Mouse (Mus musculus): ENCODE data around the gene Olfr544. TPM values are rescaled to one million over a fixed set of nuclear protein-coding genes. Genes with fewer than 3 reads are reported as not detected.
"Not testable (repeated sequence)": the region's sequence is repeated elsewhere in the genome, so short reads cannot be mapped to it uniquely, and the experiment has no call there.

Olfr544 gene
- total RNA-seq (2021): not detected
- long read RNA-seq, experiment 1: 0 reads
- long read RNA-seq, experiment 2: 0 reads

DNA sequence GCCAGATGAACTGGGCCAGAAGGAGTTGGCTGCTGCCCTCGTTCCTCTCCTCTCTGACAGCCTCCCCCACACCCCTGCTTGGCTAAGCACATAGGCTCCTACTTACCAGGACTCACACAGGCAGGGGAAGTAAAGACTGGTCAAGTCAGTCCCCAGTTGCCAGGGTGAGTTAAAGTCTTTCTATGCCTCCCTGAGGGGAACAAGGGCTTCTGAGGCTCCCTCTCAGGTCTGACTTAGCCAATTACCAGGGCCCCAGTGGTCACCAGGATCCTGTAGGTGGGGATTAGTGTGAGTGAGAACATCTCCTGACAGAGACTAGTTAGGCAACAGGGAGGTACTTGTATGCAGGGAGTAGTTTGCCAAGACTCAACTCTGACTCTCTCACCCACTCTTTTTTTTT lies at the start of gene Olfr544:
TSS of gene Olfr544 (minus strand) at position 153 of the 400 bp plus-strand sequence.
- DNase-seq: no peak

DNA sequence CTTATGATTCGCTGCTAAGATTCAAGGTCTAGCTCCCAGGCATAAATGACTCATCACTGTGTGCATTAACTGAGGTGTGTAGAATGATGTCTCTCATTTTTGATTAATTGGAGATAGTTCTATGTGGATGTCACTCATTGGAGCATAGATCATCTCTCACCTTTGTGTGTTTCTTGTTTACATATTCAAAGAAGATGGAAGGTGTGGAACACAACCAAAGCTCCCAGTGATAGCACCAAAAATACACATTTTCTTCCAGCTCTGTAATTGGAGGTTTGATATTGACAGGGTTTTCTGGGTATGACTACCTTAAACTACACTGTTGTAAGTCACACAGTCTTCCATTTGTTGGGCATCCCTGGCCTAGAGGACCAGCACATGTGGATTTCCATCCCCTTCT lies 46.3 kb upstream of the Olfr544 start, which contains the start of gene Olfr547:
TSS of gene Olfr547 (plus strand) at position 301 of the 400 bp plus-strand sequence.
- DNase-seq: no peak

DNA sequence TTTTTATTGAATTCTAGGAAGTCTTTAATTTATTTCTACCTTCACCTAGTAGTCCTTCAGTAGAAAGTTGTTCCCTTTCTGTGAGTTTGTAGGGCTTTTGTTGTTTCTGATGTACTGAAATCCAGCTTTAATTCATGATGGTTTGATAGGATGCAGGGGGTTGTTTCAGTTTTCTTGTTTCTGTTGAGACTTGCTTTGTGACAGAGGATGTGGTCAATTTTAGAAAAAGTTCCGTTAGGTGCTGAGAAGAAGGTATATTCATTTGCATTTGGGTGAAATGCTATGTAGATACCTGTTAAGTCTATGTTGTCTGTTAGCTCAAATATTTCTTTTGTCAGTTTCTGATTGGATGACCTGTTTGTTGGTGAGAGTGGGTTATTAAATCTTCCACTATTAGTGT lies 40.9 kb upstream of the Olfr544 start:
- DNase-seq: no peak

DNA sequence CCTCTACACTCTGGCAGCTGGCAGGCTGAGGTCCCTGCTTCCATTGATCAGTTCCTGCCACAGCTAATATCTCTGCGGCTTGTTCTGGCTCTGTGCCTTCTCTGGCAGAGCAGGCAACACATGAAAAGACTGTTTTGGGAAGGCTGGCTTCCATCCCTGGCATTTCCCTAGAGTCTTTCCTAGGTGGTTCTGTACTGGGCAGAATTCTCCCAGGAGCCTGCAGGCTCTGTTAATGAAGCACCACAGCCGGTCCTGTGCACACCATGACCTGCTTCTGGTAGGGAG lies 28.9 kb upstream of the Olfr544 start:
- no peak for DNase-seq

DNA sequence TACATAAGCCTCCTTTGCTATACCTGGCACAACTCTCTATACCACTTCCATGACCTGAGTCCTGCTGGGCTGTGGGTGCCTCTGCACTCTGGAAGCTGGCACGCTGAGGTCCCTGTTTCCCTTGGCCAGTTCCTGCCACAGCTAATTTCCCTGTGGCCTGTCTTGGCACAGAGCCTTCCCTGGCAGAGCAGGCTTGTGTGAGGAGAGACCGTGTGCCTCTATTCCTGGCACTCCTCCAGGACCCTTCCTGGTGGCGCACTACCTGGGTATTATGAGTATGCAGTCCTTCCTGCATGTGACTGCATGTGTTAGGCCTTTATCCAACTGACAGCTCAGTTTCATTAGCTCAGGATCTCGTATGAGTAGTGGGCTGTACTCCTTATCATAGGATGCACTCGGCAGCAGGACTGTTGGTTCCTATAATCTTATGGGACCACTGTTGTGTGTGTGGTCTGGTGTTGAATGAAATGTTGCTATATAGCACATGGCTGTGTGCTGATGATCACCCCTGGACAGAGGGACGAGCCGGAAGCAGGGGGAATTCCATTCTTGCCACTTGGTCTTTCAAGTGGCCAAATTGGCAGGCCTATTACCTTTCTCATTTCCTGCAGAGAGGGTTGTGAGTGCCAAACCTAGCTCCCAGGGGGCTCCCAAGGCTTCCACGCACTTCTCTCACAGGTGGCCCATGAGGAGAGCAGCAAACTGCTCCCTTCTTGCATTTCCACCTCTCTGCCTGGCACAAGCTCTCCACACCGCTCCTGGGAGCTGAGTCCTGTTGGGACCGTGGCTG lies 28.3 kb upstream of the Olfr544 start:
- peak; percentile 72 for DNase-seq

DNA sequence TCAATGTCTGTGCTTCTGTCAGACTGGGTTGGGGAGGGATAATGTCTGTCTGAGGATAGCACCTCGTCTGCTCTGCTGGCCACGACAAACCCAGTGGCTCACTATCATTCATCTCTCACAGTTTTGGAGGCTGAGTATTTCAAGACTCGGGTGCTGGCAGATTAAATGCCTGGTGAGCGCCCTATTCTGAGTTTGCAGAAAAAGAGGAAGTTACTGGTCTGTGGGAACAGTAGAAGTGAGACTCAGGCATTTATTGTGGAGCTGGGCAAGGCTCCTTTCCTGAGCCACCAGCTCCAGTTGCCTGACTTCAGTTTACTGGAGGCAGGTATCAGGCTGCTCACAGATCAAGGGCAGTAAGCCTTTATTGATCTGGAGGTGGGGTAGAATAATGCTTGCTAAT lies 26.0 kb upstream of the Olfr544 start:
- no peak for DNase-seq

DNA sequence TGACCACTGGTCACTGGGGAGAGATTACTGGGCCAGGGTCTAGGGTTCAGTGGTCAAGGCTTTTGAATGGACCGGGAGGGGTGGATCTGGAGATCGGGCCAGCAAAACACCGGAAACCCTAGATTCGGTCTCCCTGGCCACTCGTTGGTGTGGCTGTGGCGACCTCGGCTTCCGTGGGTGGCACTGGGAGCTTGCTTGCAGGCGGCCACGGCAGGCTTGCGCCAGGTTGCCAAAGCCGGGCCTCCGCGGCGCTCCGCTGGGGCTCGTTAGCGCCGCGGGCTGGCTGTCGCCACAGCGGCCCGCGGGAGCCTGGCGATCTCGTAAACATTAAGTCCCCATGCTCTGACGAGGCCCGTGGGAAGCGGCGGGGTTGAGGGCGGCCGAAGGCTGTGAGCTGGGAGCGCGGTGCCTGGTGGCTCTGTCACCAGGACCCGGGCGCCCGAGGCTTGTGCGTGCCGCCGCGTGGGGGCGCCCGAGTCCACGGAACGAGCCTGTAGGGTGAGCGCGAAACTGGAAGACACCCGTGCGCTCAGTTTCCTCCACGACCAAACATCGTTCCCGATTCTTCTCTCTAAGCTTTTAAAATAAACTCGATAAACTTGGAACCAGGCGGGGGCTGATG lies 24.8 kb upstream of the Olfr544 start:
- peak; percentile 96 for DNase-seq

DNA sequence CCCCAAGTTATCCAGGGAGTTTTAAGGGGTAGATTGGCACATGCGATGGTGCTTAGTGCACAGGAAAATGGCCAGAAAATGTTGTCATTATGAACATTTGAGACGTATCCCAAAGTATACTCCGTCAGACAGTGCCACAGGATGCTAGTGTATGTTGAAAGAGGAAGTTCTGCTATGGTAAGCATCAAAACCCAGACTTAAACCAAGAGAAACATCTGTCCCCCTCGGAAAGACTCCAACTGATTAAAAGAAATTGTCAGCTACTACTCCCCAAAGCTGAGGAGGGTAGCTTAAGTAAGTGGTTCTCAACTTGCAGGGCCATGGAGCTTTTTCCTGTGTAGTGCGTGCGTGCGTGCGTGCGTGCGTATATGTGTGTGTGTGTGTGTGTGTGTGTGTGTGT lies 23.8 kb upstream of the Olfr544 start:
- no peak for DNase-seq

DNA sequence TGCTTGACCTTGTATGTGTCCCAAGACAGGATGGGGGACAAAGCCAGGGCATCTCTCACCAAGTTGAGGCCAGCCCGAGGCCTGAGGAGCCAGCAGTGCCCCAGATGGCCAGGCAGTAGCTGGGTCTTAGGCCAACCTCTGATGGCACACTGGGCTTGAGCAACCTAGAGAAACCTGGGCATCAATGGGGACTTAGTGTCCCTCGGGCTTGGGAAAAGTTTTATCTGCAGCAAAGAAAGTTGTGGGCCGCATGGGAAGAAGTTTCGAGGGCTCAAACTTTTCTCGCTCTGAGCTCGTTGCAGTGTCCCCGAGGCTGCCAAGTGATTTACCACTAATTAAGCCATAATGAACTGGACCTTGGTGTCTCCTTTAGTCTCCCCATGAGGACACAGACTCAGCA lies 21.6 kb upstream of the Olfr544 start:
- no peak for DNase-seq

DNA sequence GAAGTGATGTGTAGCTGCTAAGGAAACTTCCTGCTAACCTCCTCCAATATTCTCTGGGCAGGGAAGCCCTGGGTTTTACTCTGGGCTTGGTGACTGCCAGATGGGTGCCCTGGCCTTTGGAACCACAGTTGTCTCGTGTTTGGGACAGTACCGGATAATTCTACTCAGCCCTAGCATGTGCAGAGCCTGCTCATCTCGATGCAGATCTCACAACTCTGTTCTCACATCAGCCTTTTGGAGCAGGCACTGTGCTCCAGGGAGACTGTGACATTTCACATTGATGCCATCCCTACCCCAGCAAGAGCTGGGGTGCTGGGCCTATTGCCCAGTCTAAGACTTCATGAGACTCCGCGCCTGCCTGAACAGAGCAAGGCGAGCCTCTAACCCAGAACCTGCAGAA lies 20.6 kb upstream of the Olfr544 start:
- no peak for DNase-seq

DNA sequence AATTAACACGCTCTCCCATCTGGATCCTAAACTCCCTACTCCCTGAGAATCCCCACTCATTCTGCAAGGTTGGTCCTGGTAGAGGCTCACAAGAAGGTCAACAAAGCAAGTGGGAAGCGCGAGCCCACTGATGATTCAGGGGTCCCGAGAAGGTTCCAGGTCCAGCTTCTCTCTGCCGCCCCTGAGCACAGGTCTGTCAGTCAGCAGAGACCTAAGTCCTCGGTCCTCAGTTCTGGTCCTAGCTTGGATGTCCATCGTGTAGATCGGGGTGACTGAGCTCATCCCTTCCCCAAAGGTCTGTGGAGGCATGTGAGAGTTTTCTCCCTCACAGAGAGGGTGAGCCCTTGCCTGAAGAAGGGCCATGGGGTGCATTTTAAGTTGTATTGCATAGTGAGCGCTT lies 20.0 kb upstream of the Olfr544 start:
- DNase-seq: no peak

DNA sequence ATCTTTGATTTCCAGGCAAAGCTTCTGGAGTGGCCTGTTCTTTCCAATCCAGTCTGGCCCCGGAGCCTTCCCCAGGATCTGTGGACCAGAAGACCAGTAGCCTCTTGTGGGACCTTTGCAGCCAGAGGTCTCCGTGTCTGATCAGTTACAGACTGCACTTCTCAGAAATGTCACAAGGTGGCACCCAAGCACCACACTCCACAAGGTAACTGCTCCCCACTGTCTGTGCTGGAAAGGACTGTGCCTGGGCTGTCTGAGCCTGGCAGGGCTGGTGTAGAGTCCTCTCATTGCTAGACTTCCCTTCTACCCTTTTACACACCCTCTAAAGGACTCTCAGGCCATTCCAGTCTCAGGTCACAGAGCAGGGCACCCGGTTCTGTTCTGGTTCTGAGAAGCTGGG lies 18.7 kb upstream of the Olfr544 start:
- peak; percentile 84 for DNase-seq

DNA sequence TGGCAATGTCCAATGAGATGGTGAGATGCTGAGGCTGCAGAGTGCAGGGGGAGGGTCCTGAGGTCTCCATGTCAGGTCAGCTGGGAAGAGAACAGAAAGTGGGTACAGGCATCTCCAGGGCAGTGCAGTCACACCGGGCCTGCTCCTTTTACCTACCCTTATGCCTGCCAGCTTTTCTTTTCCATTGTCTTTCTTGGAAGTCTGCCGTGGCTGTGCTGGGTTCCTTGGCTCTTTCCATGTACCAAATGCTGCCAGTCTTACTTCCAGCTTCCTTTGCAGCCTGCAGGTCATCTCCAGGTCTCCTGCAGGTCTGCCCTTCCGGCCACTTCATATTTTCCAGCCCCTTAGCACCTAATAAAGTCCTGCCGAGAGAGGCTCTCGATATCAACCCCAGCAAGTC lies 13.9 kb upstream of the Olfr544 start:
- DNase-seq: no peak

DNA sequence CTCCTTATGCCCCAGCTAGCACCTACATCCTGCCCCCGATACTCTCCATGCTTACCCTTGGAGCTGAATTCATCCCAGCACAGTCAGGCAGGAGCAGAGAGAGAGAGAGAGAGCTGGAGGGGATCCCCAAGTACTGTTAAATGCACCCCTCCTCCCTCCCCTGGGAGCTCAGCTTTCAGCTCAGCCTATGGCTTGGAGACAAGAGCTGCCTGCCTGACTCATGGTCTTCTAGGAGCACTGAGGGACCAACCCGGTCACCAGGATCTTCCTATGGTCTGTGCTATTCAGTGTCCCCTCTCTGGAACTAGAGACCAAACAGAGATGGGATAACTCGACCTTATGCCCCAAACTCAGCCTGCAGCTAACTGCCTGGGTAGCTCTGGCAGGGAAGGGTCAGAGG lies 11.4 kb upstream of the Olfr544 start, which contains the start of gene Olfr545:
TSS of gene Olfr545 (minus strand) at position 101 of the 400 bp plus-strand sequence.
- no peak for DNase-seq

DNA sequence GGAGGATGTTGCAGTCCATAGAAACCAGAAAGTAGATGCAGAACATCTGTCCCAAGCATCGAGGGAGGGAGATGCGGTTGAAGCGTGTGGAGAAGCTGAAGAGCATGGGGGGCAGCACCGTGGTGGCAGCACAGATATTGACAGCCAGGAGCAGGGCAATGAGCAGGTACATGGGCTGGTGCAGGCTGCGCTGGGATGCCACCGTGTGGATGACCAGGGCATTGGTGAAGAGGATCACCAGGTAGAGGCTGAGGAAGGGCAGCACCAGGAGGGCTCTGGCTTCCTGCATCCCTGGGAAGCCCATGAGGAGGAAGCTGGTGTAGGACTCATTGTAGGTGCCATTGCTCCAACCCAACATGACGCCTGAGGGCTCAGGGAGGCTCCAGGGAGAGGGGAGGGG lies 6.3 kb upstream of the Olfr544 start:
- DNase-seq: not testable (repeated sequence)

DNA sequence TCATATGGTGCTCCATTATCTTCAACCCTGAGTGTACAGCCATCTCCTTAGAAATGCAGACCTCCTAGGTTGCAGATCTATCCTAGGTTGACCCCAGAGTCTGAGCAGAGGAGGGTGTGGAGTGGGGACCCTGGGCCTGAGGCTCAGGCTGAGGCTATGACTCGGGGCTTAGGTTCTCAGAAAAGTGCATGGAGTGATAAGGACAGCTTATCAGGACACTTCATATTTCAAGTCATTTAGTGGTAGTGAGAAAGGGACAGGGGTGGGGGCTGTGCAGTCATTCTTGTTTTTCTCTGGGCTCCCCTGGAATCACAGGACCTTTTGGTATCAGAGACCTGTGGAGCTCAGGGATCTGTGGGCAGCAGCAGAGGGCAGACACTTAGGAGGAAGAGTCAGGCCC lies 2.0 kb downstream of the Olfr544 start:
- no peak for DNase-seq

DNA sequence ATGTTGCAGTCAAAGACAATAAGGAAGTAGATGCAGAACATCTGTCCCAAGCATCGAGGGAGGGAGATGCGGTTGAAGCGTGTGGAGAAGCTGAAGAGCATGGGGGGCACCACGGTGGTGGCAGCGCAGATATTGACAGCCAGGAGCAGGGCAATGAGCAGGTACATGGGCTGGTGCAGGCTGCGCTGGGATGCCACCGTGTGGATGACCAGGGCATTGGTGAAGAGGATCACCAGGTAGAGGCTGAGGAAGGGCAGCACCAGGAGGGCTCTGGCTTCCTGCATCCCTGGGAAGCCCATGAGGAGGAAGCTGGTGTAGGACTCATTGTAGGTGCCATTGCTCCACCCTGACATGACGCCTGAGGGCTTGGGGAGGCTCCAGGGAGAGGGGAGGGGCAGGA lies 3.3 kb downstream of the Olfr544 start:
- DNase-seq: not testable (repeated sequence)

DNA sequence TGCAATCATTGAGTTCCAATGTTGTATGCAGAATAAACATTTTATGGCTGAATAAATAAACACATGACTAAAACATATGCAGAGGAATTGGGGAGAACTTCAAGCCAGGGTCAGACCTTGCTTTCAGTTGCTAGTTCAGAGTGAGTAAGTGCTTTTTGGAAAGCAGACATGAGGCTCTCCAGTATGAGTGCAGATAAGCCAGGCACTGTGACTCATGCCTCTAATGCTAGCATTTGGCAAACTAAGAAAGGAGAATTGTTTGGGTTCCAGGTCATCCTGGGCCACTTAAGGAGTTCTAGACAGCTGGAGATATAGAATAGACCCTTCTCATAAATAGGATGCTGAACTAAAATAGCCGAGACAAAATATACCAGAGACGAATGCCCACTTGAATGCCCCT lies 4.4 kb downstream of the Olfr544 start:
- DNase-seq: peak; percentile 18

DNA sequence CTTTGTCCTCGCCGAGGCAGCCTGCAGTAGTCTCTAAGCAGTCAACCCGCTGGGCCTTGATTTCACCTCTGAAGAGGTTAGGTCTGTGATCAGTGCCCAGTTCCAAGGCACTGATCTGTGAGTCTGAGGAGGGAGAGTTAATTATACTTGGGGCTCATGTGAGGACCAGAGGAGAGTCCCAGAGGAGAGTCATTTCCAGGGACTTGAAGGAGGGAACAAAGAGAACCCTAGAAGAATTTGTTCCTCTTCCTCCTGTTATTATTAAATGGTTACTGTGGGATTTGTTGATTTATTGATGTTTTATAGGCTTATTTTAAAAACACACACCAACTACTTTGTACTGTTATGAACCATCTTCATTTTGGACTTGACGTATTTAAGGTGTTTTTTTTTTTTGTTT lies 6.5 kb downstream of the Olfr544 start, which contains the start of gene Olfr543:
TSS of gene Olfr543 (minus strand) at position 101 of the 400 bp plus-strand sequence.
- DNase-seq: no peak

DNA sequence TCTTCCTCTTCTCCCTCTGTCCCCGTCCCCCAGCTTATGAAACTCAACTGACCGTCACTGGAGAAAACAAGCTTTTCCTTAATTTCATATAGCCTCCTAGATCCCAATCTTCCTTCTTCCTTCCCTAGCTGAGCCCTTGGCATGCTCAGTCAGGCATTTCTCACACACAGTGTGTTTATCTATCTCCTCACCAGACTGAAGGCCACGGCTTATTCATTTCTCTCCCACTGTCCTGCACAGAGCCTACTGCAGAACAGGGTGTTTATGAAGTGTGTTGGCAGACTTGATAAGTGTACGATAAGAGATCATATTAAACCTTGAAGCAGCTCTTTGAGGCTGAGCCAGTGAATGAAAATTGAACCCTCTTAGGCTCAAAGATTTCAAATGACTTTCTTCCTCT lies 7.3 kb downstream of the Olfr544 start:
- DNase-seq: no peak

DNA sequence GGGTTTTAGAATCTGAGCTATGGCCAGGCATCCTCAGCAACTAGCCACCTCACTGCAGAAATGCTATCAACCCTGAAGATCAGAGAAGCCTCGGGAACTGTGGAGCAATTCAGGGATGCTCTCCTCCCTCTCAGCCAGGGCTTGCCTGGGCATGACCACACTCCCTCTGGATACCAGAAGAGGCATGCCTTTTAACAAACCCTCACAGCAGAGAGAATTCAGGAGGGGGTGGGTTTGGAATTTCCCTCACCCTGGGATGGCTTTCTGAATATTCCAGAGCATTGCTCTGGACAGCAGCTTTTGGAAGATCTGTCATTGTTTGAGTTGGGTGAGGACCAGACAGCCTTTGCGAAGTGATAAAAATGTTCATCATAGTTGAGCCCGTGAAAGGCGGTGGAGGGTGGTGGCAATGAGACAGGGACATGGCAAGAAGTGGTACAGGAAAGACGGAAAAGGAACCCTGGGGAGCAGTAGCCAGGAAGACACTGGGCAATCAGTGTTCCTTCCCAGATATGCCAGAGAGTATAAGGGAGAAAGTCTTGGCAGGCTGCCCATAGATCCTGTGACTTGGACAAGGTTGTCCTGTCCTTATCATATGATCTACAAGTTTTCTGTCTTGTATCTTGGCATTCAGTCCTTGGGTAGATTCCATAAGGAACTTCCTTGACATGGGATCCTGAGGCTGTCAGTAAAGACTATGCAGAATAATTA lies 8.6 kb downstream of the Olfr544 start:
- DNase-seq: peak; percentile 77

DNA sequence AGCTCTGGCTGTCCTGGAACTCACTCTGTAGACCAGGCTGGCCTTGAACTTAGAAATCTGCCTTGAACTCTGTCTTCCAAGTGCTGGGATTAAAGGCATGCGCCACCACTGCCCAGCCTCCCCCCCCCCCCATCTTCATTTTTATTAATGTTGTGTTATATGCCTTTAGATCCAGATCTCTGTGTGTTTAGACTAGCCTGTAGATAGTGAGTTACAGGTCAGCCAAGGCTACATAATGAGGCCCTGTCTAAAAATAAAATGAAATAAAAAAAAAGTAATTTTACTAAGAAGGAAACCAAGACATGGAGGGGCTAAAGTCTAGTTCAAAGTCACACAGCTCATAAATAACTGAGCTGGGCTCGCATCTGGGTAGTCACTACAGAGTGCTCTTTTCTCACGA lies 9.2 kb downstream of the Olfr544 start:
- no peak for DNase-seq

DNA sequence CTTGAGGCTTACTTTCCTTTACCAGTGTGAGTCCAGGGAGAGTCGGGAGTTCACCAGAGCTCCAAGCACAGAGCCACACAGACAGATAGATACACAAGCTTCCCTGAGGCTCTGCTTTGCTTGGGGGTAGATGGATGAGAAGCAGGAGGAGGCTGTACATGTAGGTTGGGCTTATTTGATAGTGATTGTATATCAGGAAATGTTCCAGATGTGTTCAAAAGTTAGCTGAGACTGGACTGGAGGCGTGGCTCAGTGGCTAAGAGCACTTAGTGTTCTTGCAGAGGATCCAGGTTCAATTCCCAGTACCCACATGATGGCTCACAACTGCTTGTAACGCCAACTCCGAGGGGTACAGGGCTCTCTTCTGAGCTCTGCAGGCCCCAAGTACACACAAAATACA lies 9.7 kb downstream of the Olfr544 start:
- DNase-seq: no peak

All from adrenal gland, postnatal 10 days (tissue).